Mouse (Mus musculus) large intestine, adult 2 months (tissue): ENCODE measurements around the gene Dnajc22. TPM values are rescaled to one million over a fixed set of nuclear protein-coding genes. Genes with fewer than 3 reads are reported as not detected.

ENCODE experiments used
- DNase-seq: peaks from one replicate; pipeline ENCODE4 v3.0.0-alpha.2; 2012; ENCODE audit warnings: low read depth, low spot score
- WGBS: fragments of 180-500 bp; shearing (Covaris S2); methylation state at CpG from one replicate; pipeline ENCODE4 v1.1.7; 2018; 5-methylcytosine and 5-hydroxymethylcytosine counted together
- polyA plus RNA-seq: library from polyadenylated mRNA; depleted of rRNA; stranded (reverse); fragments of >200 nt; gene quantifications from 2 replicates; pipeline ENCODE4 v1.2.3, GENCODE M21; 2012

The Dnajc22 gene
- polyA plus RNA-seq, 1 experiment: 45.8 TPM

DNA sequence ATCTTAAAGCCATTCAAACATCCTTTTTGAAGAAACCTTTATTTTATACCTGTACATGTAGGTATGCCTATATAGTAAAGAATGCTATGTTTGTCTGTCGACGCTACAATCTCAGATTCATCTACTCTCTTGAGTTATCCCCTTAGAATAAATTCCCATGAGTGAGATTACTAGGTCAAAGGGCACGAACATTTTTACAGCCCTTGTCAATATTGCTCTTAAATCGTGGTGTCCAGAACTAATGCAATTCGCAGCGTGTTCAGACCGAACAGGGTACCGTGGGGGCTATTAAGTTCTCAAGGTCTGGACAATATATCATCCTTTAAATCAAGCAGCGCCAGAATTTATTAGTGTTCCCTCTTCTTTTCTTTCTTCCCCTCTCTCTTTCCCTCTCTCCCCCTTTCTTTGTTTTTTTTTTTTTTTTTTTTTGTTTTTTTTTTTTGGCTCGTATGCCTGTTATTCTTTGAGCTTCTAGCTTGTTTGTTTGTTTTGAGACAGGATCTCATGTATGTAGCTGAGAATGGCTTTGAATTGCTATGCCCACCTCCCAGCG is 19.9 kb downstream of the Dnajc22 start:
- no peak for DNase-seq
- WGBS: 25% methylated on average over 11 of the region's 11 CpGs

DNA sequence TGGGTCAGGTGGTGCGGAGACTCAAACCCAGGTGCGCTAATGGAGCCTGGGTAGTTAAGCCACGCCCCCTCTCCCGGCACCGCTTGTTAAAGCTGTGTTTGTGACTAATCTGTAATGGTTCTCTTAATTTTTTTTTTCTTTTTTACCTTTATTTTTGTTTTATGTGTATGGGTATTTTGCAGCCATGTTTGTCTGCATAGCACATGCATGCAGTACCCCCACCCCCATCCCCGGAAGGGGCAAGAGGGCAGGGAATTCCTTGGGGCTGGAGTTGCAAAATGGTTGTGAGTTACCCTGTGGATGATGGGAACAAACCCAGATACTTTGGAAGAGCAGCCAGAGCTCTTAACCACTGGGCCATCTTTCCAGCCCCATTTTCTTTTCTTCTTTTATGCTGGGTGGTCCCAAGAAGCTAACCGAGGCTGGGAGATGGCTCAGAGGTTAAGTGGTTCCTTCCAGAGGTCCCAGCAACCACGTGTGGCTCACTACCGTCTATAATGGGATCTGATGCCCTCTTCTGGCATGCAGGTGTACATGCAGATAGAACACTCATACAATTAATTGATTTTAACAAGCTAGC is 20.5 kb downstream of the Dnajc22 start:
- 5% methylated on average over 9 of the region's 9 CpGs for WGBS

DNA sequence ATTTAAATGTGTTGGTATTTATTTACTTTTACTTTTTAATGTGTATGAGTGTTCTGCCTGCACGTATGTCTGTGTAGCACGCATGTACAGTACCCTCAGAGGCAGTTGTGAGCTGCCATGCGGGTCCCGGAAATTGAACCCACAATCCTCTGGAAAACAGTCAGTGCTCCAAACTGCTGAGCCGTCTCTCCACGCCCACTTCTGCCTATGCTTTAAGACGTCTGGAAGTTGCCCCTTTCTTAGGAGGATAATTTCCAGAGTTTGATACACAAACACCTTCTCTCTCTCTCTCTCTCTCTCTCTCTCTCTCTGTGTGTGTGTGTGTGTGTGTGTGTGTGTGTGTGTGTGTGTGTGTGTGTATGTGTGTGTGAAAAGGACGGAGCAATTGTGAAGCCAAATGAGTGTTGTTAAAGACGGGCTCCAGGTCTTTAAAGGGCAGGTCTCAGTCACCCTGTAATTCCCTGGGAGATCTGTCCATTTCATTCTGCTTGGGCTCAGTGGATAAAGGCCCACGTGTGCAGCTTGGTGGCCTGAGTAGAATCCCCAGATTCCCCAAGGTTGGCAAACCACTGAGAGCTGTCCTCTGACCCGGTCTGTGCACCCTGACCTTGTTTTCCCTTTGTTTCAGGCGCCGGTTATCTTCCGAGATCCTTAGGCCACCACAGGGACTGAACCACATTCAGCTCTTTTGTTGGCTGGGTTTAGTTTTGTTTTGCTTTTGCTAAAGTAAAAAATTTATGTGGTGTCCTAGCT is 21.5 kb downstream of the Dnajc22 start:
- whole genome bisulfite sequencing: 46% methylated on average over 14 of the region's 14 CpGs
- no peak for DNase-seq

More for the DNA sequence above, 20.5 kb downstream of the Dnajc22 start:
- no peak for DNase-seq

DNA sequence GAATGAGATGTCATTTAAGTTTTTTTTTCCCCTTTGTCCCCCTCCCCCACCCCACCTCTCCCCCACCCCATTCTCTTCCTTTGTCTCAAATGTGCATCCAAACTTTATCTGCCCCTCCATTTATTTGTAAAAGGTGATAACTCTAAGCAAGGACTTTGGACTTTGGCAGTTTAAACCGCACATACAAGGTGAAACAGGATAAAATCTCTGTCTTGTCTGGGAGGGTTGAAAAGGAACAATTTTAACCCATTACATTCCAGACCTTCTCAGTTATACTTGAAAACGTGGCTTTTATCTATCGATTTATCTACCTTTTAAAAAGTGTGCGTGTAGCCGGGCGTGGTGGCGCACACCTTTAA is 22.1 kb downstream of the Dnajc22 start:
- 76% methylated on average over 7 of the region's 7 CpGs for WGBS

DNA sequence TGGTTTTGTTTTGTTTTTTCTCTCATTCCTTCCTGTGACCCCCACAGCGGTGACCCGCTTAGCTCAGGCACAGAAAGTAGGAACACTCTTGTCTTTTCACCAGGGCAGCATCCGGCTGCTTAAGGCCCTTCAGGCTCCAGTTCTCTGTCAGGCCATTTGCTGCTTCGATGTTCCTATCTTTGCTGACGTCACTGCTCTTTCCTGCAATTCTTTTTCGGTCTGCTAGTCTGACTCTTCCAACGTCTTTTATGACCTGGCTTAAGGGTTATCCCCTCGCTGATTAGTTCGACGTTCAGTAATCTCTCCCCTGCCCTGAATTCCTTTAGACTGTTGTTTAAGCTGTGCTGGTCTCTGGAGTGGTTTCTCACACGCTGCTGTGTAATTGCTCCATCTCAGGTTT is 23.6 kb downstream of the Dnajc22 start:
- DNase-seq: no peak
- 37% methylated on average over 11 of the region's 11 CpGs for whole genome bisulfite sequencing

More for the DNA sequence above, 22.1 kb downstream of the Dnajc22 start:
- DNase-seq: no peak

DNA sequence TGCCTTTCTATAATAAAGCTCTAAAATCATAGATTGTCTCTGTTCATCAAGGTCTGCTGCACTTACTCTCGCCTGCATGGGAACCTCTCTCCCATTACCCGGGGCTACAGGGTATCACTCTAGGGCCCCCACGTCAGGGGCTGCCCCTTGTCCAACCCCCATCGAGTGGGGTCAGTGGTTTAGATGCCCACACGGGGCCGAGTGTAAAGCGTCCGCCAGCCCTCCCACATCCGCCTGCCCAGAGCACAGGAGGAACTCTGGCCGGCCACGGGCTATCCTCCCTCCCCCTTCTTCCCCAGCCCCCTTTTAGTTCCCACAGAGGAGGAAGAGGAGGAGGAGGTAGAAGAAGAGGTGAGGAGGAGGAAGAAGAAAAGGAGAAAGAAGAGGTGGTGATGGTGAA is 27.8 kb downstream of the Dnajc22 start:
- WGBS: 30% methylated on average over 11 of the region's 11 CpGs
- no peak for DNase-seq

DNA sequence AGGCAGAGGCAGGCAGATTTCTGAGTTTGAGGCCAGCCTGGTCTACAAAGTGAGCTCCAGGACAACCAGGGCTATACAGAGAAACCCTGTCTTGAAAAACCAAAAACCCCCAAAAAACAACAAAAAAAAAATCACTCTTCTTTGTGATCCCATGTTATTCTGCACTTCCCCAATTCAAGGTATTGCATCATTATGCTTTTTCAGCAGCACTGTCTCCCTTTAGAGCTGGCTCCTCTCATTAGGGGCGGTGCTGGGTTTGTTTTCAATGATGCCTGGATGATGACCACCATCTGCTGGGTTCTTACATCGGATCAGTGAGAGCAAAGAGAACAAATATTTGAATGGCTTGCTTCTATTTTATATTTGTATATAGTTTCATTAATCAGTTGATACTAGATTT is 29.7 kb downstream of the Dnajc22 start:
- WGBS: 64% methylated on average over 2 of the region's 2 CpGs
- no peak for DNase-seq

DNA sequence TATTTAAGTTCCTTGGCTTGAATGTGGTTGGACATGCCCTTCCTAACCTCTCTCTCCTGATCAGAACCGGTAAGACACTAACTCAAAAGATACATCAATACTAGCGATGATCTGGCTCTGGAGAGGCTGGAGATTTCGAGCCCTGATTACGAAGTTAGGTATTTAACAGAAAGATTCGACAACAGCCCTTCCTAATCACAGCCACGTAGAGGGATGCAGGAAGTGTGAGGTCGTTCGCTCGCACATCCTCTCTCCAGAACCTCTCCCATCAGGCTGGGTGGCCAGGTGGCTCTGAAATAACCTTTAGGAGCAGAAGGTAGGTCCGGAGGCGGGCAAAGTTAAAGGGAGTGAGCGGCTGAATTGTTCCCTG is 32.7 kb downstream of the Dnajc22 start, which contains the start of gene Spats2:
Gene Spats2 (plus strand): TSS at position 206 of the 370 bp plus-strand sequence.
- WGBS: 1% methylated on average over 12 of the region's 12 CpGs
- DNase-seq: no peak

DNA sequence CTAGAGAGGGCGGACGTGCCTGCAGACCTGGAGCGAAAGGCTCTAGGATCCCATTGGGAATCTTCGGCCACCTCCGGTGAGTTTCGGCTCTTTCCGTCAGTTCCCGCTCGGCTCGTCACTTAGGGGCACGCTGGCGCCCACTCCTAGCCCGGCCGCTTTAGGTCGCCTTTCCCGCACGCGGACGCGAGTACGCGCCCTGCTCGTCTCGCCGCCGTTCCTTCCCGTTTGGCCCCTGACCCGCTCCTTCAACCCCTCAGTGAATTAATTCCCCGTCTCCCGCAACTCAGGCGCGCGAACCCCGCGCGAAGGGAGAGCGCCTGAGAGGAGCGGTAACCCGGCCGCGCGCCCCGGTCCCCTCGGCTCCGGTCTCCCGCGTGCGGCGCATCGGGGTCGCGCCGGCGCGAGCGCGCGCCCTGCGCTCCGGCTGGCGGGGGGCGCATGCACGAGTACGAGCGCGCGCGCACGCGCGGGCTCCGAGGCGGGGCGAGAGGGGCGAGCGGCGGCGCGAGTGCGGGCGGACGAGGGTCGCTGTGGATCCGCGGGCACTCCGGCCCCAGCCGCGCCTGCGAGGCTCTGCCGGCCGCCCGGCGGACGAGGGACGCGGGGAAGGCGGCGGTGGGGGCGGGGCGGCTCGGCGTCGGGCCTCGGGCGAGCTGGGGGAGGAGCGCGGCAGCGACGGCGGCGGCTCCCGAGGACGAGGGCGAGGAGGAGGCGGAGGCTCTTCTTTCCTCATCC is 33.3 kb downstream of the Dnajc22 start:
- no peak for DNase-seq
- 2% methylated on average over 114 of the region's 115 CpGs for WGBS

DNA sequence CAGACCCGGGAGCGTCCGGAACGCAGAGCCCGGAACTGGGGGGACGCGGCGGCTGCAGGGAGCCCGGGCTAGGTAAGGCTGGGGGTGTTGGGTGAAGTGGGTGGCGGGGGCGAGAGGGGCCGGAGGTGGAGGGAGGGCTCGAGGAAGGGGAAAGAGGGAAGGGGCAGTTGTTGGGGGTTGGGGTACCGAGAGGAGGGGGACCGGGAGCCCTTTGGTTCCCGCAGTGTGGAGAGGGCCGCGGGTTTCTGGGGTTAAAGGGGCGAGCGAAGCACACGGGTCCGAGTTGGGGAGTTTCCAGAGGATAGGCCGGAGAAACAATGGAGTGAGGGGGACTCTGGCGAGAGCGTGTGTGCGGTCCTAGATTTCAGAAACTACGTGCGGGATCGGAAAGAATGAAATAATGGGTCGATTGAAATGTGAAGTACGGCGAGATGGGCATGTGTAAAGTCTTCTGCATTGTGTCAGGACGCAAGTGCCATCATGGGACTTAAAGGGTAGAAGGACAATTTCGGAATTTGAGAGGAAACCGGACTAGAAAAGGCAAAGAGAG is 33.9 kb downstream of the Dnajc22 start:
- WGBS: 2% methylated on average over 31 of the region's 35 CpGs
- DNase-seq: no peak

DNA sequence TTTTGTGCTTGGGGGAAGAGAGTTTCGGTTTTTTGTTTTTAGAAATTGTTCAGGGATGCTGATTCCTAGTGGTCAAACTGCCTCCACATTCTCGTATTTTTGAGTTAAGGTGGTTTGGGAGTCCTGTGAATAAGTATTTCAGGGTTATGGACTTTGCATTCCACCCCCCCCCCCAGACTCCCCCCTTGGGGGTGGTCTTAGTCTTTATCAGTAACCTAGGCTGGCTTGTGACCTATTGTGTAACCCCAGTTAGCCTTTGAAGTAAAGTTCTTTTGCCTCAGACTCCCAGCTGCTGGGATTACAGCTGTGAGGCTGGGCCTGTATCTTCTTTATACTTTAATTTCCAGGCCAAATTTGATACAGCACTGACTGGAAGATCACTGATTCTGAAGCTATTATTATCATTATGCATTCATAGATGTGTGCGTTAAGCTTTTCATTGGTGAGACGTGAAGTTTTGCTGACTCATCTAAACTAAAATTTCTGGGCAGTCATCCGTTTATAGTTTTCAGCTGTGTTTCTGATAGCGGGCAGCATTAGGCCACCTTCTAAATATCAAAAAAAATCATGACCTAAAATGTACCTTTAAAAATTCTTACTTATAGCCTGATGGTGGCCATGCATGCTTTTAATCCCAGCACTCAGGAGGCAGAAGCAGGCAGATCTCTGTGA is 35.0 kb downstream of the Dnajc22 start:
- no peak for DNase-seq
- WGBS: 88% methylated on average over 6 of the region's 6 CpGs

DNA sequence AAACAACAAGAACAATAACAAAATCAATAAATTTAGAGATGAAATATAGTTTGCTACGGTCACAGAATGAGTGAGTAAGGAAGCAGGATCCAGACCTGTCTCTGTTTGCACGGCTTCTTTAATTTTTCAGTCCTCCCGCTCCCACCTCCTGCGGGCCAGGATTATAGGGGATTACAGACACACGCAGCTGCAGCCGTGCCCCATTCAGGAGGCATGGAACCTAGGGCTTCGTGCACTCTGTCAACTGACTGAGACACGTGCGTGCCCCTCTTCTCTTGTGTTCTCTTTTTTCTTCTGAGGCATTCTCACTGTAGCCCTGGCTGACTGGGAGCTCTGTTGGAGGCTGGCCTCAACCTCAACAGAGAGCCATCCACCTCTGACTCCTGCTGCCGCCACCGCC is 36.5 kb downstream of the Dnajc22 start:
- WGBS: 84% methylated on average over 11 of the region's 11 CpGs
- no peak for DNase-seq

DNA sequence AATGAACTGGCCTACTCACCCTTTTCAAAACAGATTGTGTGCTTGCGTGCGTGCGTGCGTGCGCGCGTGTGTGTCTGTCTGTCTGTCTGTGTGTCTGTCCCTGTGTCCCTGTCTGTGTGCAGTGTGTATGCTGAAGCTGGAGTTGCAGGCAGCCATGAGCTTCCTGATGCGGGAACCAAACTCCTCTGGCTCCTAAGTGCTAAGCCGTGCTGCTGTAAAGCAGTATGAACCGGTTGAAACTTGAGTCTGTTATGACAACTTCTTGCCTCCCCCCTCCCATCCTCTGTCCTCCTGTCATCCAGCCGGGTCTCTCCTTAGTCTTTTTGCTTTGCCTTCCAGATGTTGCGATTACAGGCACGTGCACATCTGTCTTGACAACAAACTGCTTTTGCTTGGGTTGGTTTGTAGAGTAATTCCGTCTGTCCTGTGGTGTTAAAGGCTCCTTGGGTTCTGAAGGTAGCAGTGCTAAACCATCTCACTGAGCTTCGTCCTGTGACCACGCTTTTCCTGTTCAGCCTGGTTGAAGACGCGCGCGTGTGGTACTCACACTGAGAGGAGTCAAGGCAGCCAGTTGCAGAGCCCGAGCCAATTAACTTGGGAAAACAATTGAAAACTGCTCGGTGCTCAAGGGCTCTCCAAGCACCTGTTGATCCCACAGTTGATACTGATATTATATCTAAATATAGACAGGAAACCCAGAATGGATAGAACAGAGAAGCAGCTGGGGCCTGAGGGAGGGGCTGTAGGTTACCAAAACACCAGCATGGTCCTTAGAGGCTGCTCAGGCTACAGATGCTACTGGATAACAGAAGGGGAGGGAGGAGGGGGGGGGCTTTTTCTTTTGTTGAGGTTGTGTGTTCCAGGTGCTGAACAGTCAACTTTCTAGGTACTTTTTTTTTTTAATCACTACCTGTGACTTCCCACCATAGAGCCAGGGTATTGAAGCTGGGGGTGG is 37.3 kb downstream of the Dnajc22 start:
- DNase-seq: no peak
- 74% methylated on average over 22 of the region's 22 CpGs for WGBS

DNA sequence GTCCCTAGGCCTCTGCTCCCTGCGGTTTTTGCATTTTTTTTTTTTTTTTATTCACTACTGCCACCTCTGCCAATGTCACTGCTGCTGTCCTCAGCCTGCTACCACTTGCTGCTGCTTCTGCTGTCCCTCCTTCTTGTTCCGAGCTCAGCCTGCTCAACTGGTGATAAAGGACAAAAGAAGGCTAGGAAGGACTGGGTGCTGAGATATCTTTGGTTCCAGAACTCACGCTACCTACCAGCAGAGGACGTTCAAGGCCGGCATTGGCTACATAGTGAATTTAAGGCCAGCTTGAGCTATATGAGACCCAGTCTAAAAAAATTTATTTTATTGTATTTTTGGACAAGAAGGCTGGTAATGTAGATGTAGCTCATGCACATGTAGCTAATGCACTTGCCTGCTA is 45.4 kb downstream of the Dnajc22 start:
- WGBS: 83% methylated on average over 5 of the region's 5 CpGs
- no peak for DNase-seq

DNA sequence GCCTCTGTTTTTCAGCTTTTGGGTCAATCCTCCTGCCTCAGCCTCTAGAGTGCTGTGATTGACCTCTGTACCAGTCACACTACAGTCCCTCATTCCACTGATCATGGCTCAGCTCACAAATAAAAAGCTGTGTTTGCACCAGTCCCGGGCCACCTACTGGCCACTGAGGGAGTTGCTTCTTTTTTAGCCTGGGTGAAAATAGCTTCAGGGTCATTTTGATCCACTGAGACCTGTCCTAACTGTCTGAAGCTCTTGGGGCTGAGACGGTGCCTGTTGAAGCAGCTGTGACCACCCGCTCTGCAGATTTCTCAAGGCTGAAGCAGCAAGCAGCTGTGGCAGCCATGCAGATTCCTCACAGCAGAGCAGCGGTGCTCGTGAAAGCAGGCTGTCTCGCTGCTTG is 46.7 kb downstream of the Dnajc22 start:
- DNase-seq: no peak
- WGBS: 68% methylated on average over 6 of the region's 6 CpGs

DNA sequence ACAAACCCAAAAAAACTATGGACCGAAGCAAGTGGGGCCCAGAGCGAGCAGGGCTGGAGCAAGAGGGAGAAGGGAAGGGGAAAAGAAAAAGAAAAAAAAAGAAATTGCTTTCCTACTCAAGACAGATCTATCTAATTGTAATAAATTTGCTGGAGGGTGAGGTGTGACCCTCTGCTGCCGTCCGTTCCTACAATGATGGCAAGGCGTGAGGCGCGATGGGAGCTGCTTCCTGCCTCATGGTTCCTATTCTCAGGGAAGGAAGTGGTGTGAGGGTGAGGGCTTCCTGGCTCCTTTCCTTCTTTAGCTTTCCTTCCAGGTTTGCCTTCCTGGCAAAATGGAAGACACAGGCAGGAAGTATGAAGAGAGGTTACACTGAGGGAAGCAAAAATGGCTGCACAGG is 57.5 kb downstream of the Dnajc22 start:
- WGBS: 94% methylated on average over 7 of the region's 7 CpGs
- no peak for DNase-seq

DNA sequence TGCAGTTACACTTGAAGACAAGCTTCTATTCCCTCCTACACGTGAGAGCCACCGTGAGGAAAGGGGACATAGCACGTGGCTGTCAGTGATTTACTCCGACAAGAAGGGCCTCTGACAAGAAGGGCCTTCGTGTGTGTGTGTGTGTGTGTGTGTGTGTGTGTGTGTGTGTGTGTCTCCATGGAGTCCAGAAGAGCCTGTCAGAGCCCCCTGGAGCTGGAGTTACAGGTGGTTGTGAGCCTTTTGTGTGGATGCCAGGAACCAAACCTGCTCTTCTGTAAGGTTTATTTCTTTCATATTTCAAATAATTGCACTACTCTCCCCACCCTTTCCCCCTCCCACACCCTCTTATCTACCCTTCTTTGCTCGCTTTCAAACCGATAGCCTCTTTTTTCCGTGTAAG is 58.4 kb downstream of the Dnajc22 start:
- no peak for DNase-seq
- 77% methylated on average over 8 of the region's 8 CpGs for WGBS

DNA sequence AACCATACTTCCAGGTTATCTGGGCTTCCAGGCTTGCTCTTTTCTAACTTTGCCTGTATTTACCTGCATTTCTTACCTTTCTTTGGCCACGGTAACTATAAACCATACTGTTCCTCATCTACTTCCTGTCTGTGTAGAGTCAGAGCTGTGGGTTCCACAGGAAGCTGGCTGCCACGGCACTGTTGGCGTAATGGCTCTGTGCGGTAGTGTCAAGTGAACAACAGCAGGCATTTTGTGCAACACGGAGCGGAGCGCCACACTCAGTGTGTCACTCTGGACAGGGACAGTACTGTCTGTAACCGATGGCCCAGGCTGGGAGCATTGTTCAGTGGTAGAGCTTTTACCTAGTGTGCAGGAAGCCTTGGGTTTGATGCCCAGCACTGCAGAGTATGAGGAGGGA is 60.5 kb downstream of the Dnajc22 start:
- no peak for DNase-seq
- WGBS: 94% methylated on average over 8 of the region's 8 CpGs
